In the genomic region with DNA sequence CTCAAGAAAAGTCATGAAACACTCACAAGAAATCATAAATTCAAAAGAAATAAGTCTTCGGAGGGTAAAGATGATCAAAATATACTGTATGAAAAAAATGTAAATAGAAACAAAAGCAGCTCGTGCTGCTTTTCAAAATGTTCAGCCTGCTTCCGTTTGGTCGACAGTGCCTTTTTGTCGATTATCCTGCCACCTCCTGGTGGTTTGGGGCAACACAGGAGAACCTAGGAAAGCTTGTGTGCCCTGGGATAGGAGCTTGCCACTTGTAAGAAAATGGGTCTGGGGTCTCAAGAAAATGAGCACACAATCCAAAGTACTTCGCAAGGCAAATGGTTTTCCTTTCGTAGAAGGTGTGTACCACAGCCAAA, we compare ENCODE assay signal across 9 mouse cellular contexts. TPM values are rescaled to one million over a fixed set of nuclear protein-coding genes. Genes with fewer than 3 reads are reported as not detected.
DNase-seq lines count a peak whose midpoint lies in the region; ATAC-seq and TF ChIP-seq lines count a peak whose summit lies in the region.
"Had no signal": no experiment of that assay in that cellular context is flagged by ENCODE, and none has a peak within 500 bp of the region (broad histone marks: within the 10 kb centered on the region; RNA-seq: fewer than 3 reads in every experiment).

No protein-coding gene starts in this region.

- 1% methylated on average over 7 of the region's 7 CpGs for WGBS in intestine, postnatal 0 days
- under 1% methylated on average over 7 of the region's 7 CpGs for WGBS in limb, embryonic 14.5 days
- under 1% methylated on average over 7 of the region's 7 CpGs for WGBS in midbrain, embryonic 15.5 days

- H3K27me3 ChIP-seq in intestine, postnatal 0 days (replicated peaks; ENCODE audit: control insufficient read depth, insufficient read depth, low read length), result no peaks in the 10 kb centered on the region
- H3K27me3 ChIP-seq in limb, embryonic 14.5 days (ENCODE audit: control insufficient read depth, insufficient read depth, low read length), result no peaks in the 10 kb centered on the region
- no peaks in the 10 kb centered on the region for H3K27me3 ChIP-seq in midbrain, embryonic 15.5 days (replicated peaks)

- H3K4me1 ChIP-seq in intestine, postnatal 0 days (replicated peaks; ENCODE audit: control insufficient read depth, insufficient read depth, low read length), result 0 out of 2 replicates have a peak, but pooled peaks cover 3% of the 10 kb centered on the region
- H3K4me1 ChIP-seq in limb, embryonic 14.5 days (ENCODE audit: control insufficient read depth, insufficient read depth, low read length), result no peaks in the 10 kb centered on the region
- H3K4me1 ChIP-seq in midbrain, embryonic 15.5 days, result peaks cover 11% of the 10 kb centered on the region

- H3K4me3 ChIP-seq in intestine, postnatal 0 days (ENCODE audit: low read depth, low read length), result peak overlapping the region; percentile 84
- H3K4me3 ChIP-seq in limb, embryonic 14.5 days (replicated peaks; ENCODE audit: low read length), result peak overlapping the region; percentile 51
- peak overlapping the region; percentile 69 for H3K4me3 ChIP-seq in midbrain, embryonic 15.5 days

- TF ChIP-seq POLR2A in limb, embryonic 14.5 days (IDR thresholded peaks at IDR 0.05; ENCODE audit: borderline replicate concordance, extremely low read depth, insufficient read depth, insufficient read length), result no peak

- ATAC-seq in intestine, postnatal 0 days, result no peak
- ATAC-seq in limb, embryonic 14.5 days (ENCODE audit: low FRiP score, low read depth), result no peak
- ATAC-seq in midbrain, embryonic 15.5 days (replicated peaks), result no peak

- H3K27ac ChIP-seq in intestine, postnatal 0 days (ENCODE audit: low read depth, low read length), result no peak overlapping the region
- no peak overlapping the region for H3K27ac ChIP-seq in limb, embryonic 14.5 days (replicated peaks; ENCODE audit: low read depth, low read length)
- no peak overlapping the region for H3K27ac ChIP-seq in midbrain, embryonic 15.5 days

- peak; percentile 84 for TF ChIP-seq CTCF in intestine, postnatal 0 days (IDR thresholded peaks at IDR 0.05; ENCODE audit: low read depth)

- H3K9me3 ChIP-seq in intestine, postnatal 0 days (ENCODE audit: control insufficient read depth), result no peaks in the 10 kb centered on the region
- no peaks in the 10 kb centered on the region for H3K9me3 ChIP-seq in limb, embryonic 14.5 days (ENCODE audit: control insufficient read depth, low read length)
- H3K9me3 ChIP-seq in midbrain, embryonic 15.5 days, result no peaks in the 10 kb centered on the region

- peak overlapping the region; percentile 88 for H3K4me2 ChIP-seq in intestine, postnatal 0 days (replicated peaks; ENCODE audit: low read depth)
- peak overlapping the region; percentile 62 for H3K4me2 ChIP-seq in limb, embryonic 14.5 days (replicated peaks; ENCODE audit: low read depth, low read length, severe bottlenecking)
- H3K4me2 ChIP-seq in midbrain, embryonic 15.5 days, result peak overlapping the region; percentile 98

- intact Hi-C loops in gastrocnemius, postnatal 36 days (cut with DNase I), result no loop called here

- no peak overlapping the region for H3K9ac ChIP-seq in intestine, postnatal 0 days (ENCODE audit: low read depth, low read length)
- peak overlapping the region; percentile 60 for H3K9ac ChIP-seq in limb, embryonic 14.5 days (ENCODE audit: low read depth, low read length, severe bottlenecking)
- H3K9ac ChIP-seq in midbrain, embryonic 15.5 days, result peak overlapping the region; percentile 31; the same call in 1 of the 2 replicates

- peak; percentile 60 for DNase-seq in urinary bladder, postnatal 25 days (ENCODE audit: low spot score)
- no peak for DNase-seq in urinary bladder, adult 2 months (ENCODE audit: low spot score)
- peak; percentile 95 for DNase-seq in embryo, embryonic 10 days (ENCODE audit: low spot score)
- peak; percentile 58 to 67 for DNase-seq in gastrocnemius, postnatal 36 days
- peak; percentile 86 for DNase-seq in limb, embryonic 14.5 days (ENCODE audit: low spot score)
- peak; percentile 74 to 86 for DNase-seq in spleen, postnatal 10 days (ENCODE audit: low spot score in 2 of 2)

- H3K36me3 ChIP-seq in intestine, postnatal 0 days (ENCODE audit: control insufficient read depth, insufficient read depth), result no peaks in the 10 kb centered on the region
- no peaks in the 10 kb centered on the region for H3K36me3 ChIP-seq in limb, embryonic 14.5 days (ENCODE audit: control insufficient read depth, insufficient read depth, low read length)
- no peaks in the 10 kb centered on the region for H3K36me3 ChIP-seq in midbrain, embryonic 15.5 days (replicated peaks)

RNA-seq across cellular contexts. Expression of a gene that starts 21.9 kb away (rescaled TPM):
- polyA plus RNA-seq in urinary bladder, adult 2 months (2012; rRNA removed), result 0.09 and 0.11 TPM in 2 replicates
- 100 to 1,000 TPM; 612 to 621 TPM for total RNA-seq in gastrocnemius, postnatal 36 days (2021)
- polyA plus RNA-seq in intestine, postnatal 0 days (2015; fragmentation: Nextera tagmentation; extraction: Ambion mirVana), result 0.07 TPM in 1 of 2 replicates, not detected in the other
- 21.4 and 26.7 TPM in 2 replicates for polyA plus RNA-seq in limb, embryonic 14.5 days (2012; rRNA removed)
- polyA plus RNA-seq in limb, embryonic 14.5 days (2014; fragmentation: Nextera tagmentation; extraction: Ambion mirVana), result 14.6 and 20.5 TPM in 2 replicates
- 1.2 and 1.4 TPM in 2 replicates for polyA plus RNA-seq in midbrain, embryonic 15.5 days (2015; fragmentation: Nextera tagmentation; extraction: Ambion mirVana)

RNA-seq across cellular contexts. Expression of a gene that starts 51.0 kb away (rescaled TPM):
- 0.15 and 0.29 TPM in 2 replicates for polyA plus RNA-seq in urinary bladder, adult 2 months (2012; rRNA removed)
- not detected for total RNA-seq in gastrocnemius, postnatal 36 days (2021)
- 0.54 and 0.56 TPM in 2 replicates for polyA plus RNA-seq in intestine, postnatal 0 days (2015; fragmentation: Nextera tagmentation; extraction: Ambion mirVana)
- polyA plus RNA-seq in limb, embryonic 14.5 days (2012; rRNA removed), result 0.10 TPM in 1 of 2 replicates, not detected in the other
- polyA plus RNA-seq in limb, embryonic 14.5 days (2014; fragmentation: Nextera tagmentation; extraction: Ambion mirVana), result 0.40 TPM in 1 of 2 replicates, not detected in the other
- not detected in 2 replicates for polyA plus RNA-seq in midbrain, embryonic 15.5 days (2015; fragmentation: Nextera tagmentation; extraction: Ambion mirVana)
- total RNA-seq: gastrocnemius, adult 8-10 months had no signal

RNA-seq across cellular contexts. Expression of a gene that starts 54.7 kb away (rescaled TPM):
- polyA plus RNA-seq in urinary bladder, adult 2 months (2012; rRNA removed), result 712 and 742 TPM in 2 replicates
- 100 to 1,000 TPM; 572 to 620 TPM for total RNA-seq in gastrocnemius, postnatal 36 days (2021)
- polyA plus RNA-seq in intestine, postnatal 0 days (2015; fragmentation: Nextera tagmentation; extraction: Ambion mirVana), result 244 and 254 TPM in 2 replicates
- polyA plus RNA-seq in limb, embryonic 14.5 days (2012; rRNA removed), result 211 and 272 TPM in 2 replicates
- 167 and 172 TPM in 2 replicates for polyA plus RNA-seq in limb, embryonic 14.5 days (2014; fragmentation: Nextera tagmentation; extraction: Ambion mirVana)
- 52.0 TPM in 2 replicates for polyA plus RNA-seq in midbrain, embryonic 15.5 days (2015; fragmentation: Nextera tagmentation; extraction: Ambion mirVana)
